Mouse (Mus musculus): Measurements from ENCODE around the gene Brd7. TPM values are rescaled to one million over a fixed set of nuclear protein-coding genes. Genes with fewer than 3 reads are reported as not detected.

The Brd7 gene
- polyA plus RNA-seq, 1 experiment, result 30.7 TPM

DNA sequence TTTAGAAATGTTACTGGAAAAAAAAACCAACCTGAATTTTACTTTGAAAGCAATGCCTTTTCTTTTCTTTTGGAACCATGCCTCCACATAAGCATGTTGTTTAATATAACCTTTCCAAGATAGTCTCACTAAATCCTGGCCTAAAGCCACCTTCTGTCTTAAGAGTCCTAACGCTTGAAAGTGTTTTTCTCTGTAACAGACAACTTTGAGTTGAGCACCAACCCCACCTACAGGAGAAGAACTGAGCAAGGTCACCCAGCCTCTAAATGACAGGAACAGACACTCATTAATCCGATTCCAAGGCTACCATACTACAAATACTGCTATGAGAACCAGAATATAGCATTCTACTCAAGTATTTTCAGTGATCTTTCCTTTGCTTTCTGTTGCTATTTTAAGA lies 12.9 kb downstream of the Brd7 start:
- TF ChIP-seq CTCF (IDR thresholded peaks at IDR 0.05; ENCODE audit: control insufficient read depth, insufficient read depth, insufficient replicate concordance, low read depth, low read length), result no peak
- no peaks in the 10 kb centered on the region for H3K4me1 ChIP-seq (ENCODE audit: control insufficient read depth, insufficient read depth, low read length)
- H3K36me3 ChIP-seq (ENCODE audit: control insufficient read depth, insufficient read depth, low read length), result peaks cover 5% of the 10 kb centered on the region
- H3K27ac ChIP-seq (ENCODE audit: control insufficient read depth, insufficient read depth, low read depth, low read length), result no peak overlapping the region
- no peak overlapping the region for H3K4me3 ChIP-seq (ENCODE audit: control insufficient read depth, low read depth, low read length)
- no peaks in the 10 kb centered on the region for H3K27me3 ChIP-seq (ENCODE audit: control insufficient read depth, insufficient read depth, low read length)

DNA sequence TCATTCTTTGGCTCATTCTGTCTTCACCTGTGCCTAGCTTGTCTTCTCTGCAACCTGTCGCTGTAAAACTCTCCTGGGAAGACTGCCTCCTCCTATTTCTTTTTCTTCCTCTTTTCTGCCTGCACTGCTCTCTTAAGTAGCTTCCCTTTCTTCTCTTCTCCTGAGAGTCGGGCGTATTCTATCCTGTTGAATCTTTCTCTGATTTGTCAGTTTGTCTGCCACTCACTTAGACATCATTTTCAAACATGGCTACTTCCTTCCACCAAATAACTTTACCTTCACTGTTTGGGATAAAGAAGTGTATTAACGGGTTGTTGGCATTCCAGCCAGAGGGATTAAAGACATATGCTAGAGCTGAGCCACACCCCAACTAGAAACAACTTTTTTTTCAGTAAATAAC lies 20.0 kb downstream of the Brd7 start:
- H3K4me3 ChIP-seq (ENCODE audit: control insufficient read depth, low read depth, low read length), result no peak overlapping the region

DNA sequence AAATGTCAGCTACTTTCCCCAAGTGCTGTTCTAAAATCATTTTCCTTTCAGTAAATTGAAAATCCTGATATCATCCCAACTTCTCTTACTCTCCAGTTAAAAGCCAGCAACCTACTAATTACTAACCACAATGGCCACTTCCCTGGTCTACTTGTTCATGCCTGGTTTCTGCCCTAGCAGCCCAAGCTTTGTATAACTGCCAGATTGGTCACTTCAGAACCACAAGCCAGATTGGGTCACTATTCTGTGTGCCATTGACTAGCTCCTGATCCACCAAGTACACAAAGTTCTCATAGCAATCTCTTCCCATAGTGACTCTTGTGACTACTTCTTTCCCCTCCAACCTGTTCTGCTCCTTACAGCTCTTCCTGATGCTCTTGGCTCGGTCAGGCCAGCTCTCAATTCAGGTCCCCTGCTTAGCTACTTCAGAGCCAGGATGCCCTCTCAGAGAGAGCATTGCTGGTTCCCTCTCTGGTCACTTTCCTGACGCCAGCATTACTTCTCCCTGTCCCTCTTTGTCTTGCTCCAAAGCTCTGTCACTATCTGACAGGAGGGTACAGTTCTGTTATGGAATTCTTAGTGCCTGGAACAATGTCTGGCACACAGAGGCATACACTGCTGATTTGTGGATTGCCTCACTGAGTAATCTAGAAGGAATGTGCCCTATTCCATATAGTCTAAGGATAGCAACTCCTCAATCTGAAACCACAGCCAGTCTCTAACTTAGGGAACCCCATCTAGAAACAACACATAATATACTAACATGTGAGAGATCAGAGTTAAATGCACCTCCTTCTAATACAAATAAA lies 21.9 kb downstream of the Brd7 start:
- H3K4me3 ChIP-seq (ENCODE audit: control insufficient read depth, low read depth, low read length), result no peak overlapping the region
- TF ChIP-seq CTCF (IDR thresholded peaks at IDR 0.05; ENCODE audit: control insufficient read depth, insufficient read depth, insufficient replicate concordance, low read depth, low read length) (no peak), POLR2A (IDR thresholded peaks at IDR 0.05; ENCODE audit: control insufficient read depth, low read depth, low read length) (no peak)
- no peaks in the 10 kb centered on the region for H3K4me1 ChIP-seq (ENCODE audit: control insufficient read depth, insufficient read depth, low read length)
- no peak overlapping the region for H3K27ac ChIP-seq (ENCODE audit: control insufficient read depth, insufficient read depth, low read depth, low read length)
- H3K36me3 ChIP-seq (ENCODE audit: control insufficient read depth, insufficient read depth, low read length), result peaks cover 6% of the 10 kb centered on the region
- H3K27me3 ChIP-seq (ENCODE audit: control insufficient read depth, insufficient read depth, low read length), result no peaks in the 10 kb centered on the region

More for the DNA sequence above, 20.0 kb downstream of the Brd7 start:
- H3K36me3 ChIP-seq (ENCODE audit: control insufficient read depth, insufficient read depth, low read length), result peaks cover 9% of the 10 kb centered on the region
- no peaks in the 10 kb centered on the region for H3K27me3 ChIP-seq (ENCODE audit: control insufficient read depth, insufficient read depth, low read length)
- H3K27ac ChIP-seq (ENCODE audit: control insufficient read depth, insufficient read depth, low read depth, low read length), result no peak overlapping the region
- no peaks in the 10 kb centered on the region for H3K4me1 ChIP-seq (ENCODE audit: control insufficient read depth, insufficient read depth, low read length)
- TF ChIP-seq POLR2A (IDR thresholded peaks at IDR 0.05; ENCODE audit: control insufficient read depth, low read depth, low read length), result no peak
- TF ChIP-seq CTCF (IDR thresholded peaks at IDR 0.05; ENCODE audit: control insufficient read depth, insufficient read depth, insufficient replicate concordance, low read depth, low read length), result no peak

DNA sequence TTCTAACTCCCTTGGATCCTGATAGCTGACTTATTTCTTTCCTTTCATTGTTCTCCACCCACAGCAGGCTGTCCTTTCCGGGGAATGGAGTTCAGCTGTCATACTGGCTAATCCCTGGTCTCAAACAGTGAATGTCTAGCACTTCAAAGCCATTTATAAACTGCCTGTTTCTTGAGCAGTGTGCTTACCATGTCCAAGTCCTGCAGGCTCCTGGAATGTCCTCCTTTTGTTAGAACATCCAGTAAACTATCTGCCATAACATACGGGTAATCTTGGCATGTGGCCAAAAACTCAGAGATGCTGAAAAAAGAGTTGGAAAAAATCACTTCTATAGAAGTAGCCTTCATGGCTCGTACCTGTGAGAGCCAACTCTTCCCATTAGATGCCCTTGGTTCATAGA lies 22.8 kb downstream of the Brd7 start:
- H3K4me1 ChIP-seq (ENCODE audit: control insufficient read depth, insufficient read depth, low read length), result no peaks in the 10 kb centered on the region
- H3K4me3 ChIP-seq (ENCODE audit: control insufficient read depth, low read depth, low read length), result no peak overlapping the region
- H3K27ac ChIP-seq (ENCODE audit: control insufficient read depth, insufficient read depth, low read depth, low read length), result no peak overlapping the region
- no peak for TF ChIP-seq CTCF (IDR thresholded peaks at IDR 0.05; ENCODE audit: control insufficient read depth, insufficient read depth, insufficient replicate concordance, low read depth, low read length)
- no peak for TF ChIP-seq POLR2A (IDR thresholded peaks at IDR 0.05; ENCODE audit: control insufficient read depth, low read depth, low read length)
- H3K36me3 ChIP-seq (ENCODE audit: control insufficient read depth, insufficient read depth, low read length), result peaks cover 4% of the 10 kb centered on the region
- no peaks in the 10 kb centered on the region for H3K27me3 ChIP-seq (ENCODE audit: control insufficient read depth, insufficient read depth, low read length)

DNA sequence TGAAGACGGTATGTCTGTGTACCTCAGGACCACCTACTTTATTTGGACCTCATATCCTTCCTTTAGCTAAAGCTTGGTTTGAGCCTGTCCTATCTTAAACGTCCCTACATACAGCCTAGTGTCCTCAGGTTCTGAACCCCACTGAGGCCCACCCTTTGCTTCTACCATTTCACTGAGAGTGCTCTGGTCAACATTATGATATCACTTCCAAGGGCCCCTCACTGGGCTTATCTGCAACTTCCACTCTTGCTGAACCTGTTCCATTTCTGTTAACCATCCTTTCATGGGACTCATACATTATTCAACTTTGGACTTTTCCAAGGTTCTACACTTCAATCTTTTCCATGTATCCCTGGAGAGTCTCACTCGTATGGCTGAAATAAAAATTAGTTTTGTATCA lies 27.0 kb downstream of the Brd7 start:
- no peak overlapping the region for H3K27ac ChIP-seq (ENCODE audit: control insufficient read depth, insufficient read depth, low read depth, low read length)
- H3K4me3 ChIP-seq (ENCODE audit: control insufficient read depth, low read depth, low read length), result no peak overlapping the region
- TF ChIP-seq CTCF (IDR thresholded peaks at IDR 0.05; ENCODE audit: control insufficient read depth, insufficient read depth, insufficient replicate concordance, low read depth, low read length) (no peak), POLR2A (IDR thresholded peaks at IDR 0.05; ENCODE audit: control insufficient read depth, low read depth, low read length) (no peak)
- H3K36me3 ChIP-seq (ENCODE audit: control insufficient read depth, insufficient read depth, low read length), result peaks cover 7% of the 10 kb centered on the region
- H3K4me1 ChIP-seq (ENCODE audit: control insufficient read depth, insufficient read depth, low read length), result no peaks in the 10 kb centered on the region
- no peaks in the 10 kb centered on the region for H3K27me3 ChIP-seq (ENCODE audit: control insufficient read depth, insufficient read depth, low read length)

DNA sequence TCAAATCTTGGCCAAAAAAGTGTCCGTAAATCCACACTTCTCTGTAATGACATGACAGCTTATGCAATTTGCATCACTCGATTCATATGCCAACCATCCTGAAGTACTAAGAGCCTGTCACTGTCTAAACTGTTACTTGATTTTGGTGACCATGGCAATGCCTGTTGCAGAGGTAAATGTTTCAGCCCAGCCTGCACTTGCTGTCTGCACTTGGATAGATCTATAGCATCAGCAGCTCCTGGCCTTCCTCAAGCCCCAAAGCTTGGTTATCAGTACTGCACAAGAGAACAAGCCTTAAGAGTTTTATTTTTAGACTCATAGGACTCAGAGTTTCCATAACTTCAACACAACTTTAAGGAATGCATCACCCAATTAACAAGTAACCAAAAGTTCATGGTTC lies 27.6 kb downstream of the Brd7 start:
- Histone ChIP-seq H3K4me1 (ENCODE audit: control insufficient read depth, insufficient read depth, low read length) (no peaks in the 10 kb centered on the region), H3K4me3 (ENCODE audit: control insufficient read depth, low read depth, low read length) (no peak overlapping the region), H3K36me3 (ENCODE audit: control insufficient read depth, insufficient read depth, low read length) (peaks cover 7% of the 10 kb centered on the region), H3K27ac (ENCODE audit: control insufficient read depth, insufficient read depth, low read depth, low read length) (no peak overlapping the region), H3K27me3 (ENCODE audit: control insufficient read depth, insufficient read depth, low read length) (no peaks in the 10 kb centered on the region)
- TF ChIP-seq CTCF (IDR thresholded peaks at IDR 0.05; ENCODE audit: control insufficient read depth, insufficient read depth, insufficient replicate concordance, low read depth, low read length) (no peak), POLR2A (IDR thresholded peaks at IDR 0.05; ENCODE audit: control insufficient read depth, low read depth, low read length) (no peak)

DNA sequence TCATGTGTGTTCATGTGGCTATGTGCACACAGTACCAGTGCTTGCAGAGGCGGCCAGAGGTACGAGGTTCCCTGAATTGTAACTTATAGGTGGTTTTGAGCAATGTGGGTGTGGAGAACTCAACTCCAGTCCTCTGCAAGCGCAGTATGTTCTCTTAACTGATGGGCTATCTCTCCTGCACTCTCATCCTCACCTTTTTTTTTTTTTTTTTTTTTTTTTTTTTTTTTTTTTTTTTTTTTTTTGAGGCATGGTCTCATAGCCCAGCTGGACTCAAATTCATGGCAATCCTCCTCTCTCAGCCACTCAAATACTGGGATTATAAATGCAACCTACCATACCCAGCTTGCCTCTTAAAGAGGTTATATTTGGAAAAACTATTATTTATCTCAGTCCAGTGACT lies 31.2 kb downstream of the Brd7 start:
- peaks cover 4% of the 10 kb centered on the region for H3K36me3 ChIP-seq (ENCODE audit: control insufficient read depth, insufficient read depth, low read length)

More for the DNA sequence above, 31.2 kb downstream of the Brd7 start:
- no peak overlapping the region for H3K4me3 ChIP-seq (ENCODE audit: control insufficient read depth, low read depth, low read length)
- no peak for TF ChIP-seq POLR2A (IDR thresholded peaks at IDR 0.05; ENCODE audit: control insufficient read depth, low read depth, low read length)
- H3K4me1 ChIP-seq (ENCODE audit: control insufficient read depth, insufficient read depth, low read length), result no peaks in the 10 kb centered on the region
- no peaks in the 10 kb centered on the region for H3K27me3 ChIP-seq (ENCODE audit: control insufficient read depth, insufficient read depth, low read length)
- no peak overlapping the region for H3K27ac ChIP-seq (ENCODE audit: control insufficient read depth, insufficient read depth, low read depth, low read length)
